In the genomic region with DNA sequence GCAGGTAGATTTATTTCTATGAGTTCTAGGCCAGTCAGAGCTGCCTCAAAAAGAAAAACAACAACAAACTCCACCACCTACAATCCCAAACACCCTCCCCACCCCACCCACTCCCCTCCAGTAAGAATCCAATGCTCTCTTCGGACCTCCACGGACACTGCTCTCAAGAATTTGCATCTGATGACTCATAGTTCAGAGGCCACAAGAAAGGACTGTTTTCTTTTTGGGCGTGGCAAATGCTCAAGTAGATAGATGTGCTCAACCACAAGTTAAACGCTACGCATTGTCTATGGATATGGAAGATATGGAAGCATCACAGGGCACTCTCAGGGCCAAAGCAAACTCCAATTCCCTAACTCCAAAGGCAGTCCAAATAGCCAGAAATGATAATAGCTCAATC, we compare ENCODE assay signal across 19 mouse cellular contexts.
"Had no signal": no experiment of that assay in that cellular context is flagged by ENCODE, and none has a peak within 500 bp of the region (broad histone marks: within the 10 kb centered on the region; RNA-seq: fewer than 3 reads in every experiment).

No protein-coding gene starts in this region.

- H3K9ac ChIP-seq: liver, embryonic 13.5 days; midbrain, embryonic 12.5 days; midbrain, embryonic 15.5 days; neural tube, embryonic 12.5 days; neural tube, embryonic 15.5 days had no signal

- H3K27me3 ChIP-seq: liver, embryonic 13.5 days; midbrain, embryonic 12.5 days; midbrain, embryonic 15.5 days; neural tube, embryonic 12.5 days; neural tube, embryonic 15.5 days had no signal

- H3K4me1 ChIP-seq: liver, embryonic 13.5 days; midbrain, embryonic 12.5 days; midbrain, embryonic 15.5 days; neural tube, embryonic 12.5 days; neural tube, embryonic 15.5 days had no signal

- H3K27ac ChIP-seq: layer of hippocampus, adult 2 months; liver, embryonic 13.5 days; macrophage; midbrain, embryonic 12.5 days; midbrain, embryonic 15.5 days; neural tube, embryonic 12.5 days; neural tube, embryonic 15.5 days; stomach, postnatal 0 days had no signal

- DNase-seq: kidney, adult 9 months; kidney, postnatal 14 days; kidney, postnatal 4 days; layer of hippocampus, adult 9-11 months; liver, embryonic 13.5 days; lung, adult 2 months; right cerebral cortex, adult 18-20 months; right cerebral cortex, postnatal 14 days; right cerebral cortex, postnatal 4 days; thymus, adult 2 months; thymus, postnatal 14 days; thymus, postnatal 4 days had no signal

- H3K4me3 ChIP-seq: layer of hippocampus, adult 2 months; liver, embryonic 13.5 days; midbrain, embryonic 12.5 days; midbrain, embryonic 15.5 days; neural tube, embryonic 12.5 days; neural tube, embryonic 15.5 days had no signal

- H3K9me3 ChIP-seq: liver, embryonic 13.5 days; midbrain, embryonic 12.5 days; midbrain, embryonic 15.5 days; neural tube, embryonic 12.5 days; neural tube, embryonic 15.5 days had no signal
